Mouse (Mus musculus) cerebellum, adult (tissue): Measurements from ENCODE around the gene Best2.
A peak's percentile ranks its signal among the peaks of the same experiment; 100 is the strongest.

Experiments used
- ATAC-seq: cut with Nextera tagmentation; 2 replicates; pipeline ENCODE4 v1.9.2; 2017; ENCODE audit warnings: mild to moderate bottlenecking, moderate library complexity, mixed read lengths; ENCODE audit not compliant: insufficient number of reproducible peaks, low FRiP score, low TSS enrichment

The Best2 gene

GRCm38 (mm10) chr8:84985049-84985683 lies 29.2 kb downstream of the Best2 start:
- ATAC-seq, result no peak

- no peak for ATAC-seq
Observed at GRCm38 (mm10) chr8:84984294-84985048, 29.9 kb downstream of the Best2 start.

- no peak for ATAC-seq
Observed at GRCm38 (mm10) chr8:84982499-84983011, 31.8 kb downstream of the Best2 start.

- ATAC-seq, result no peak
Observed at GRCm38 (mm10) chr8:84981644-84982498, 32.5 kb downstream of the Best2 start.

GRCm38 (mm10) chr8:84980622-84981358 lies 33.5 kb downstream of the Best2 start:
- ATAC-seq, result no peak

- ATAC-seq, result peak; percentile 43
Observed at GRCm38 (mm10) chr8:84979599-84980421, 34.5 kb downstream of the Best2 start.

DNA sequence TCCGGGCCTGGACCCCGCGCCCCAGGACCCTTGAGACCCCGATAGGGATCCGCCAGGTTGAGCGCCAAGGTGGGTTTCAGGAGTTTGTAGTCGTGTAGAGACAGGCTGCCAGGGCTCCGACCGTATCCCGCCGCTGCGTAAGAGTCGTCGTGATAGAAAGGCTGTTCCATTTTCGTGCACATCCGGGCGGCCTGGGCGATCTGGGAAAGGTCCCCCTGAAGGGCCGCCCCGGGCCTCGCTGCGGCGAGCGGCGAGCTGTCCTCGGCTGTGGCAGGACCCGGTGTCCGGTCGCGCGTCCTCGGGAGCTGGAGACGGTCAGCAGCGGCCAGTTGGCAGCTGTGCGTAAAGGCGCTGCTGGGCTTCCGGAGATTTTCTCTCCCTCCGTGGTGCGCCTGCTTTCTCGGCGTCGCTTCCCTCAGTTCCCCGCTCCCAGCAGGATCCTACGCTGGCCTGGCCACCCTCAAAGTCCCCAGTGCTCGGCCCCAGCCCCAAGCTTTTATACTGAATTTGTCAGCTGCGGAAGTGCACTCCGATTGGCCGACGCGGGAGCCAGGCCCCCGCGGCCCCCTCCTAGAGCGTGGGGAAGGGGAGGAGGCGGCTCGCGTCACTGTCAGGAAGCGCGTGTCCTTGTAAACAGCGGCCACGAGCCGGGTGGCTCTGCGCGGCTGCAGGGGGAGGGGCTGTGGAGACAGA lies 35.9 kb downstream of the Best2 start, which contains the start of gene Junb:
Gene Junb (minus strand): TSS at position 471 of the 693 bp plus-strand sequence.
- peak; percentile 29; the same call in 1 of the 2 replicates for ATAC-seq

DNA sequence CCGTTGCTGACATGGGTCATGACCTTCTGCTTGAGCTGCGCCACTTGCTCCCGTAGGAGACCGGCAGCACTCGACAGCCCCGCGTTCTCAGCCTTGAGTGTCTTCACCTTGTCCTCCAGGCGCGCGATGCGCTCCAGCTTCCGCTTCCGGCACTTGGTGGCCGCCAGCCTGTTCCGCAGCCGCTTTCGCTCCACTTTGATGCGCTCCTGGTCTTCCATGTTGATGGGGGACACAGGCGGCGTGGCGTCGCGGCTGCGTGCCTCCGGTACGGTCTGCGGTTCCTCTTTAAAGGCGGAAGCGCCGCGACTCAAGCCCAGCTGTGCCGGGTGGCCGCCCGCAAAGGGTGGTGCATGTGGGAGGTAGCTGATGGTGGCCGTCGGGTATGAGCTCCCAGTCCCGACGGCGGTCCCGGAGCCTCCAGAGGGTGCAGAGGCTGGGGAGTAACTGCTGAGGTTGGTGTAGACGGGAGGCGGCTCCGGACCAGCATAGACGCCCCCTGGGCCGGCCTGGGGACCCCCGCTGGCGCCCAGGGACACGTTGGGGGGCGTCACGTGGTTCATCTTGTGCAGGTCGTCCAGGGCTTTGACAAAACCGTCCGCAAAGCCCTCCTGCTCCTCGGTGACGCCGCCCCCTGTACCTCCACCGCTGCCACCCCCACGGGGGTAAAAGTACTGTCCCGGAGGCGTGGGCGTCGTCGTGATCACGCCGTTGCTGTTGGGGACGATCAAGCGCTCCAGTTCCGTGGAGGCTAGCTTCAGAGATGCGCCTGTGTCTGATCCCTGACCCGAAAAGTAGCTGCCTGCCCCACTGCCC lies 36.7 kb downstream of the Best2 start:
- ATAC-seq, result no peak

GRCm38 (mm10) chr8:84976763-84977434 lies 37.4 kb downstream of the Best2 start:
- ATAC-seq, result no peak

DNA sequence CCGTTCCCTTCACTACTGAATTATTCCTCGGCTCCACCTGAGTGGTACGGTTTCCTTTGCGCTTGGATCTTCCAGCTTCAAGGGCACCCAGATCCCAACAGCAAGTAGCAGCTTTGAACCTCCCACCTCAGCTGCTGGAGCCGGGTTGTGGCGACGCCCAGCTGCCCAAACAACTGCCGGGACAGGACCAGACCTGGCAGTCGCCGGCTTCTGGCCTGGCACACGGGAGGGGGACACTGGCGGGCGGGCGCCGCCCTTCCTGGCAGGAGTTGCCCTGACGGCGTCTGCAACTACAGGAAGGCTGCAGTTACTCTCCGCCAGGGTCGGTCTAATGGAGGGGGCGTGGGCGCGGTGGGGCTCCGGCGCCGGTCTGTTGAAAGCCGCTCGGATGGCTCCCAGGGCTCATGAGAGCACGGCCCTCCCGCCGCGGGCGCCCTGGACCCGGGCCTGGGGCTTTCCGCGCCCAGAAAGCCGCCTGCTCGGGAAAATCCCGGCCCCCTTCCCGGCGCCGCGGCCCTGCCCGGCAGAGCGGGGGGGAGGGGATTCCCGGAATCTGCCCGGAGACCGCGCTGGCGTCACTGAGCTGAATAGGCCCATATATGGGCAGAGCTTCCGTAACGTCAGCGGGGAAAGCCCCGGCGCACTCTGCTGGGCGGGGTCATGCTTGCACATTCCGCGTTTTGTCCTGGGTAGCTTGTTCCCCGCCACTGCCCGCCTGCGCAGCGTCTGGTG lies 38.1 kb downstream of the Best2 start:
- peak; percentile 65 for ATAC-seq

DNA sequence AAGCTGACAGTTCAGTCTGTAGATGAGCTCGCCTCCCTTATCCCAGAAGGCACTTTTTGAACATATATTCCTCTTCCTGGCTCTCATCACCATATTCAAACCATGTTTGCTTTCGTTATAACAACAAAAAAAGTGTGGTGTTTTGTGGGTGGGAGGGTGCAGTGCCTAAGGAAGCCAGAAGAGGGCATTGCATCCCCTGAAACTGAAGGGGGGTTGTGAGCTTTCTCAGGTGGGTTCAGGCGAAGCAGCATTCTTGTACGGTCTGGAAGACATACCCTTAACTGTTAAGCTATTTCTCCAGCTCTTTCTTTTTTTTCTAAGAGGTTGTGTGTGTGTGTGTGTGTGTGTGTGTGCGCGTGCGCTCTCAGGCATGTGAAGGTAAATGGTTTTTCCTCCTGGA lies 38.9 kb downstream of the Best2 start:
- ATAC-seq, result no peak

DNA sequence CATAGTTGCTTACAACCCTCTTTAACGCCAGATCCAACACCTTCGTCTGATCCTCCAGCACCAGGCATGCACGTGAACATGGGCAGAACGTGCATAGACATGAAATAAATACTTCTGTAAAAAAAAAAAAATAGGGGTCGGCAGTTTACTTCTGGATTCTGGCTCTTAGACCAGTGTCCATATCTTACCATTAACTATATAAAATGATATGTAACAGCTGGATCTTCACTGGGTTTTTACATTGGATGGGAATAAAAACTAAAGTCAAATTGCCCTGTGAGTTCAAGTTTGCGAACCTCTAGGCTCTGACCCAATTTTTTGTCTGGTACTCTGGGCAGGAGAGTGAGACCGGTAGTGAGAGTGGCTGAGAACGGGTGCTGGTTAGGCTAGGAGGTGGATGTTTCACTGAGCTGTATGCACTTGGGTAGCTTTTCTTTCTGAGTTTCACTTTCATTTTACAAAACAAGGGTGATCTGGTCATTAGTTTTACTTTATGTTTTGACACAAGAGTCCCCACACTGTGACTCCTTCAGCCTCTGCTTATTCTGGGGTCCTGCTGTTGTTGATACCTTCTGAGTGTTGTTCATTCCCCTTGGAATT lies 39.7 kb downstream of the Best2 start:
- ATAC-seq, result no peak

- no peak for ATAC-seq
Observed at GRCm38 (mm10) chr8:84973803-84974542, 40.4 kb downstream of the Best2 start.

GRCm38 (mm10) chr8:84973079-84973478 lies 41.3 kb downstream of the Best2 start:
- no peak for ATAC-seq

- ATAC-seq, result no peak
Observed at GRCm38 (mm10) chr8:84970913-84971312, 43.4 kb downstream of the Best2 start.
